Mouse (Mus musculus): ENCODE measurements around the gene Apeh. TPM values are rescaled to one million over a fixed set of nuclear protein-coding genes. Genes with fewer than 3 reads are reported as not detected.
A peak's percentile ranks its signal among the peaks of the same experiment; 100 is the strongest.

Apeh gene
- polyA plus RNA-seq, 2 experiments = 150 to 153 TPM

- Histone ChIP-seq H3K4me1 (replicated peaks; ENCODE audit: control insufficient read depth in 2 of 2, insufficient read depth in 2 of 2, low read length in 1 of 2) (peaks cover 10 to 20% of the 10 kb centered on the region in 2 experiments), H3K36me3 (replicated peaks; ENCODE audit: control insufficient read depth, insufficient read depth, low read depth) (peaks cover 73% of the 10 kb centered on the region), H3K27ac (no peak within 1 kb of the TSS), H3K9ac (replicated peaks) (no peak within 1 kb of the TSS), H3K9me3 (ENCODE audit: control insufficient read depth, low read length) (no peaks in the 10 kb centered on the region), H3K4me3 (ENCODE audit: insufficient read depth in 1 of 2, low read depth in 2 of 2, low read length in 2 of 2) (no peak within 1 kb of the TSS), H3K27me3 (ENCODE audit: control insufficient read depth, insufficient read depth, low read length) (no peaks in the 10 kb centered on the region), H3K4me2 (ENCODE audit: low read depth) (peak within 1 kb of the TSS; percentile 35)
- peak; percentile 88 to 93 (median 90) for DNase-seq (ENCODE audit: low read depth in 3 of 3, low spot score in 3 of 3)
- TF ChIP-seq CTCF (IDR thresholded peaks at IDR 0.05; ENCODE audit: low read depth) = peak; percentile 97
- no peak for TF ChIP-seq EP300 (IDR thresholded peaks at IDR 0.05; ENCODE audit: low read depth)
- WGBS (ENCODE audit: insufficient replicate concordance) = 53% methylated on average over 20 of the region's 20 CpGs
- peak; percentile 28 for ATAC-seq (ENCODE audit: insufficient read depth)
Measured at GRCm38 (mm10) chr9:108052885-108053664, 41.3 kb downstream of the Apeh start, which contains the start of gene Amigo3. Gene Amigo3 (plus strand): TSS chr9:108053159.

- no peak for ATAC-seq (ENCODE audit: insufficient read depth)
Measured at GRCm38 (mm10) chr9:108052411-108052810, 42.0 kb downstream of the Apeh start.

GRCm38 (mm10) chr9:108051931-108052220 is 42.5 kb downstream of the Apeh start:
- Histone ChIP-seq H3K27ac (no peak overlapping the region), H3K36me3 (replicated peaks; ENCODE audit: control insufficient read depth, insufficient read depth, low read depth) (peaks cover 65% of the 10 kb centered on the region), H3K4me3 (ENCODE audit: insufficient read depth in 1 of 2, low read depth in 2 of 2, low read length in 2 of 2) (no peak overlapping the region), H3K4me1 (replicated peaks; ENCODE audit: control insufficient read depth in 2 of 2, insufficient read depth in 2 of 2, low read length in 1 of 2) (peaks cover 22 to 31% of the 10 kb centered on the region in 2 experiments), H3K9me3 (ENCODE audit: control insufficient read depth, low read length) (no peaks in the 10 kb centered on the region), H3K4me2 (ENCODE audit: low read depth) (no peak overlapping the region), H3K27me3 (ENCODE audit: control insufficient read depth, insufficient read depth, low read length) (no peaks in the 10 kb centered on the region), H3K9ac (replicated peaks) (no peak overlapping the region)
- TF ChIP-seq CTCF (IDR thresholded peaks at IDR 0.05; ENCODE audit: low read depth) (no peak), EP300 (IDR thresholded peaks at IDR 0.05; ENCODE audit: low read depth) (no peak)
- ATAC-seq (ENCODE audit: insufficient read depth) (no peak), DNase-seq (ENCODE audit: low read depth in 3 of 3, low spot score in 3 of 3) (no peak)
- WGBS (ENCODE audit: insufficient replicate concordance) = 72% methylated on average over 4 of the region's 4 CpGs

More at GRCm38 (mm10) chr9:108052411-108052810, 42.0 kb downstream of the Apeh start:
- Histone ChIP-seq H3K9ac (replicated peaks) (no peak overlapping the region), H3K4me2 (ENCODE audit: low read depth) (no peak overlapping the region), H3K36me3 (replicated peaks; ENCODE audit: control insufficient read depth, insufficient read depth, low read depth) (peaks cover 67% of the 10 kb centered on the region), H3K27ac (no peak overlapping the region), H3K9me3 (ENCODE audit: control insufficient read depth, low read length) (no peaks in the 10 kb centered on the region), H3K4me1 (replicated peaks; ENCODE audit: control insufficient read depth in 2 of 2, insufficient read depth in 2 of 2, low read length in 1 of 2) (peaks cover 17 to 27% of the 10 kb centered on the region in 2 experiments), H3K27me3 (ENCODE audit: control insufficient read depth, insufficient read depth, low read length) (no peaks in the 10 kb centered on the region), H3K4me3 (ENCODE audit: insufficient read depth in 1 of 2, low read depth in 2 of 2, low read length in 2 of 2) (no peak overlapping the region)
- no peak for DNase-seq (ENCODE audit: low read depth in 3 of 3, low spot score in 3 of 3)
- WGBS (ENCODE audit: insufficient replicate concordance) = 75% methylated on average over 7 of the region's 7 CpGs
- TF ChIP-seq CTCF (IDR thresholded peaks at IDR 0.05; ENCODE audit: low read depth) (no peak), EP300 (IDR thresholded peaks at IDR 0.05; ENCODE audit: low read depth) (no peak)

DNA sequence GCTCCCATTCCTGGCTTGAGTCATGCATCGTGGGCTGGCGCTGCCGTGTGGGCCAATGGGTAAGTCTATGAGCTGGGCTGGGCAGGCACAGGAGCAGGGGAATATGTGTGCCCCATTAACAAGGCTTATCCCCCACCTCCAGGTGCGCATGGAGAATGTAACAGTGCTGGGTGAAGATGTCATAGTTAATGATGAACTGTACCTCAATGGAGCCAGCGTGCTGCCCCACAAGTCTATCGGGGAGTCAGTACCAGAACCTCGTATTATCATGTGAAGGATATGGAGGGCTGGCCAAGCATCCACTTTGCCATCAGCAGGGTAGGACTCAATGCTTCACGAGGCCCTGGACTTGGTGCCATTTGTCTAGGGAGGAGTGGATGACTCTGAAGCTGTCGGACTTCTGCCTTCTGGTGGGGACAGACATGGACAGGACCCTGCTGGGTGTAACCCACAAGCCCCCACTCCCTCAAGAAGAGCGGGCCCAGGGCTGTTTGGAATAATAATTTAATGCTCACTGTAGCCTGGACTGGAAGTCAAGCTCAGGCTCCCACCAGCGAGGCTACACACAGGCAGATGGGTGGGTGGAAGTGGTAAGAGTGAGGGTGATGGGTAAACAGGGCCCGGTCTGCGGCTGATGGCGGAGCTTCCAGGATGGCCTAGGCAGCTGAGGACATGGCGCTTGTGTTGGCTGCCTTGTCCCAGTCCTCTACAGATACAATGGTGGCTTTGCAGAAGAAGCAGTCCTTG is 43.0 kb downstream of the Apeh start:
- Histone ChIP-seq H3K36me3 (replicated peaks; ENCODE audit: control insufficient read depth, insufficient read depth, low read depth) (peaks cover 64% of the 10 kb centered on the region), H3K9ac (replicated peaks) (no peak overlapping the region), H3K4me2 (ENCODE audit: low read depth) (no peak overlapping the region)

More for the DNA sequence above, 43.0 kb downstream of the Apeh start:
- no peak for DNase-seq (ENCODE audit: low read depth in 3 of 3, low spot score in 3 of 3)
- WGBS (ENCODE audit: insufficient replicate concordance) = 90% methylated on average over 15 of the region's 15 CpGs
- no peak overlapping the region for H3K27ac ChIP-seq
- H3K4me1 ChIP-seq (replicated peaks; ENCODE audit: control insufficient read depth in 2 of 2, insufficient read depth in 2 of 2, low read length in 1 of 2) = peaks cover 22 to 36% of the 10 kb centered on the region in 2 experiments
- H3K27me3 ChIP-seq (ENCODE audit: control insufficient read depth, insufficient read depth, low read length) = no peaks in the 10 kb centered on the region
- no peak for ATAC-seq (ENCODE audit: insufficient read depth)
- H3K9me3 ChIP-seq (ENCODE audit: control insufficient read depth, low read length) = no peaks in the 10 kb centered on the region
- TF ChIP-seq CTCF (IDR thresholded peaks at IDR 0.05; ENCODE audit: low read depth) (no peak), EP300 (IDR thresholded peaks at IDR 0.05; ENCODE audit: low read depth) (no peak)
- H3K4me3 ChIP-seq (ENCODE audit: insufficient read depth in 1 of 2, low read depth in 2 of 2, low read length in 2 of 2) = no peak overlapping the region

All from liver, embryonic 14.5 days (tissue).